Mouse (Mus musculus) kidney, postnatal 4 days (tissue): ENCODE data around the gene Ppm1m.
"Not testable (repeated sequence)": the region's sequence is repeated elsewhere in the genome, so short reads cannot be mapped to it uniquely, and the experiment has no call there.

ENCODE experiments used
- DNase-seq, 2 experiments: peaks; one replicate each; pipeline ENCODE4 v3.0.0; 2021; ENCODE audit warnings: mixed read lengths in 2 of 2

Ppm1m gene

DNA sequence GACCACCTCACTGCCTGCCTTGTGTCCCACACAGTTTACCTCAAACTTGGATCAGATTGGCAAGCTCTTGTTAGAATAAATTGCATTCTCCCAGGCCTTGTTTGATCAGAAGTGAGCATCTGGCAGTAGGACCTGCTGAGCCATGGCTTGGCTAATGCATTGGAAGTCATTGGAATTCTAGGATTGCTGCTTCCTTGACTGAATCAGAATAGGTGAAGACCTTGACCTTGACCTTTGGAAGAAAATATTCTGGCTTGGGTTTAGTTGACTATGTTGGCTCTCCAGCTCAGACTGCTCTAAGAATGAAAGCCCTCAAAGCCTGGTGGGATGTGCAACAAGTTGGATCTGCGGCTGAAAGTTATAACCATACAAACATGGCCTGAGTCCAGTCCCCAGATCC, 8.2 kb downstream of the Ppm1m start:
- DNase-seq = no peak

DNA sequence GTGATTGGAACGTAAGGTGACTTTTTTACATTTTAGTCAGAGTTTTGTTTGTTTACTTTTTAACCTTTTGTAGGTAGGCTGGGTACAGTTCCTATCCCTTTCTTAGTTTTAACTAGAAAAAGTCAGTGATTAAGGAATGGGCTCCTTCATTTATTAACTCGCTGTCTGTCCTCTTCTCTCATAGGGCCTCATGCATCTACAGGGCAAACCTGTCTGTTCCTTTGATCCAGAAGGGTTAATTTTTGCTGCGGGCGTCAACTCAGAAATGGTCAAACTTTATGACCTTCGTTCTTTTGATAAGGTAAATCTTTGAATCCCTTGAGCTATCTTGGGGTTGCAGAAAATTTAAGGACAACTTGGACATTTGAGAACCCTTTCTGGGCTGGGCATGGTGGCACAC, 15.6 kb downstream of the Ppm1m start:
- no peak for DNase-seq

DNA sequence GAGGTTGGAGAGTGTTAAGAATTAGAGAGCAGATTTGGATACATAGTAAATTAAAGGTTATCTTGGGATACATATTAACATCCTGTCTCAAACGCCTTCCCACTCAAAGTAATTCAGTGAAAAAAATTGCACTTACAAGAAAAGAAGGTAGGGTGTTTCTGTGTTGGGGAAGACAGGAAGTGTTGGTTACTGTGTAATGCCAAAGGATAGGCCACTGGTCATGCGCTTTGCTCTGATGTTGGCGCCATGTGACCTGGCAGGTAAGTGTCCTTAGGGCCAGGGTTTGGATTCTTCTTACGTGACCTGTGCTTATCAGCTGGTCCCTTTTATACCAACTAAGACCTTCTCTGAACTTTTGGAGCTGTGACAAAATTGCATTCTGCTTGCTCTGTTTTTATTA, 17.4 kb downstream of the Ppm1m start:
- no peak for DNase-seq

DNA sequence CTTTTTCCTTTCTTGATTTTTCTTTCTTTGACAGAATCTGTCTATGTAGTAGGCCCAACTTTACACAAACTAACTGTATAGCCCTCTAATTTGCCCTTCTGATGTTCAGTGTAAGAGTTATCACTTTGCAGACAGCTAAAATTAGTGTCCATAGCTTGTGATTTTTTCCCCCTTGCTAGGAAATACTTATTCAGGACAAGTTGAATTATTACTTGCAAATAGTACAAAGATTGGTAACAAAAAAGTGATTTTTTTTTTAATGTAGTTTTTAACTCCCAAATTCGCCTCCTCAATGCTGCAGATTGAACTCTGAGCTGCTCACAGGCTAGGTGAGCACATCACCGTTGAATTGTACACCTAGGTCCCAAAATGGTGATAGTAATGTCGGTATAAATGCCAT, 19.6 kb downstream of the Ppm1m start:
- DNase-seq = no peak

DNA sequence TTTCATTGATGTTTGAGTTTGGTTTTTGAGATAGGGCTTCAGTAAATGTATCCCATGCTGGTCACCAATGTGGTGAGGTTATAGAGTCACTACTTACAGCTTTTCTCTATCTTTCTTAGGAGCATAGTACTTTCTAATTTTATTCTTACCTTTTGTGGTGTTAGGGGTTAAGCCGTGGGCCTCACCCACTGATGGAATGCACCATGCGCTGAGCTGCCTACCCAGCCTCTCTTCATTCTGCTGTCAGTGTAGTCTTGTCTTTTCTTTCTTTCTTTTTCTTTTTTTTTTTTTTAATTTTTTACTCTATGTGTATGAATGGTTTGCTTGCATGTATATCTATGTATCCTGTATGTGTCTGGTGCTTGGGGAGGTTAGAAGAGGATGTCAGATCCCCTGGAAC, 20.1 kb downstream of the Ppm1m start:
- no peak for DNase-seq

DNA sequence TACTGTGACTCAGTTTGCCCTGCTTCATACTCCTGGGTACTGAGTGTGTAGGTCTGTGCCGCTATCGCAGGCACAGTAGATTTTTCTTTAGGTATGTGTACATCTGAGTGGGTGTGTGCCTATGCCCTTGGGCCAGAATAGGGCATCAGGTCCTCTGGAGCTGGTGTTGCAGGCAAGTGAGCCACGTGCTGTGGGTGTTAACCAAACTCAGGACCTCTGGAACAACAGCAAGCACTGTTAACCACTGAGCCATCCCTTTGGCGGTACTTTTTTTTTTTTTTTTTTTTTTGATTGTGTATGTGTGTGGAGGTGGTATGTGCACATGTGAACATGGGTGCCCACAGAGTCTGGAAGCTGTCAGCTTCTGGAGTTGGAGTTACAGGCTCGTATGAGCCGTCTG, 21.7 kb downstream of the Ppm1m start:
- DNase-seq = no peak

DNA sequence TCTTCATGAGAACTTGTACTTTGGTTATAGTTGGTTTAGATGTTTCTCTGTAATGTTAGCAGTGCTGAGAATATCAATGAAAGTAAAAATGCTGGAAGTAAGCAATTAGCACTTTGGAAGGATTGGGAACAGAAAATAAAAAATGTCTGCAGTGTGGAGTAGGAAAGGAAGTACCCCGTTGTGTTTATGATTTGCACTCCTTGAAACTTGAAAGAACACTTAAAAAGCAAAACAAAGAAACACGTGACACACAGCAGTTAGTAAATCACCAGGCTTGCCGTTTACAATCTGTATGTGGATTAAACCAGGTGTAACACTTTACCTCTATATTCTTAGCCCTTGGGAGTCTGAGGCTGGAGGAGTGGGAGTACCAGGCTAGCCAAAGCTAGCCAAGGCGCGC, 22.8 kb downstream of the Ppm1m start:
- no peak for DNase-seq

DNA sequence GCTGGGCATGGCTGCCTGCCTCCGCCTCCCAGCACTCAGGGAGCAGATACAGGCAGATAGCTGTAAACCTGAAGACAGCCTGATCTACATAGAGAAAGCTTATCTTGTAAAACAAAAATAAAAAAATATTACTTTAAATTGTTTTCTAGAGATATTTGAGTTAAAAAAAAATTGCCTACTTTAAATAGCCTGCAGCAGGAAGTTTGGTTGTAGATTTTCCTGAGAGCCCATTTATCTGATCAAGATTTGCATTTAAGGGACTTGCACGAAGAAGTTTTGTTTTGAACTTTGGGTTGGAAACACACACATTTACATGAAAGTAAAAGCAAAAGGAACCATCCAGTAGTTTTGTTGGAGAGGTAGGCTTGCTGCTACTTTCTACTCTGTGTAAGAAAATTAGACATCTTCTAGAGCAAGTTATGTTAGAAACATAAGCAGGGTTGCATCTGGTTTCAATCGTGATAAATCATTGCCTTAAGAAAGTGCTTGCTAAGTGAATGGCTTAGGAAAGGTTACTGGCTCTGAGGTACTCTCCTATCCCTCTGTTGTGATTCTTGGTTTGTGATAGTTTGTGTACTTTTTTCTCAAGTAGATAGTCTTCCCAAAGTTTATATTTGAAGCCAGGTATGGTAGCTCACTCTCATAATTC, 23.9 kb downstream of the Ppm1m start:
- DNase-seq = no peak

DNA sequence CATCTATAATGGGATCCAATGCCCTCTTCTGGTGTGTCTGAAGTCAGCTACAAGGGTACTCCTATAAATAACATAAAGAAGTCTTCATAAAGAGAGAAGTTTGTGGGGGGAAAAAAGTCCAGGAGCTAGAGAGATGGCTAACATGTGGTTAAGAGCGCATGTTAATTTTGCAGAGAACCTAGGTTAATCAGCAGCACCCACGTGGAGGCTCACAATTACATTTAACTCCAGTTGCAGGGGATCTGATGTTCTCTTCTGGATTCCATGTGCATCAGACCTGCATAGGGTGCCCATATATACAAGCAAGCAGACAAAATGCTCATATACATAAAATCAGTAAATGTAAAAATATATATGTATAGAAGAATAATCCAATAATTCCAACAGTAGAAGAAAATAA, 26.2 kb downstream of the Ppm1m start:
- DNase-seq = no peak

DNA sequence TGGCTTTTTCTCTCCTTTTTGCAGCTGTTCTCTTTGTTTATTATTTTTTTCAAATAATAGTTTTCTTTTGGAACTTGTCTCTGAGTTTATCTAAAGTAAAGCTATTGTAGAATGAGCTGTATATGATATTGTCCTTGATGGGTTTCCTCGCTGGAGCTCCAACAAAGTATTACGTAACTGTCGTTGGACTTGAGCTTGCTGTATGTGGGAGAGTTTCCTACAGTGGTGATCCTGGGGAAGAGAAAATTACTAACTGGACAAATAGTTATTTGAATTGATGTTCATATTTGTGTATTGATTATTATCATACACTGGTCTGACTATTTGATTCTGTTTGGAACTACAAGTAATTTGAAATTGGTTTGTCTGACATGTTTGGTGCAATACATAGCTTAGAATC, 27.0 kb downstream of the Ppm1m start:
- no peak for DNase-seq

DNA sequence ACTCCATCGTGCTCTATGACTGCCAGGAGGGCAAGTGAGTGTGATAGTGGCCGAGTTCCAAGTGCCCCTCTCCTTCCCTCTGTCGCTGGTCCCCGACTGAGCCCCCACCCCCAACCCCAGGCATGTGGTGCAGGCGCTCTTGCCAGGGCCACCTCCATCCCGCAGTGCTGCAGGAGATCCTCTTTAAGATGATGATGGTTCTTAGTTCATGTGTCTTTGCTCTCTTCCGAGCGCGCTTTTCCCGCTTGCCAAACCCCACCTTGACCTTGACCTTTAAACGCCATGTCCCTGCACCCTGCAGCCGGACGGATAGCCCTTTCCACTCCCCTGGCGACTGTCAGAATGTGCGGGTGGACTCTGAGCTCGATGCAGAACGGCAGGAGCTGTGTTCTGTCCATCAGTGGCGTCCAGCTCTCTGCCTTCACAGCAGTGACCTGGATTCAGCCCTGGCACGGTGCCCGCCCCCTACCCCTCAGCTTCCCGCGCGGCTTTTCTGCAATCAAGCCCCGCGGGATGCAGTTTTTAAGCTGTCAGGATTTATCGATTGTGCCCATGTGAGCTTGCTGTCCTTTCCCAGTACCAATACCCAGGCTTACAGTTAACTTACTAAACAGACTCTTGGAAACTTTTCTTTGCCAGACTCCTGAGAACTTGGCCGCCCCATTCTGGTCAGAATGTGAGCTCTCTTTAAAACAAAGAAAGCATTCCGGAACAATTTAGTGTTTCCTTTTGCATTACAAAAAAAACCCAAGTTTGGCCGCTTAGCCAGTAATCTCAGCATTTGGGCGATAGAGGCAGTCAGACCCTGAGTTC, 28.0 kb downstream of the Ppm1m start:
- peak; percentile 85 to 89 for DNase-seq

DNA sequence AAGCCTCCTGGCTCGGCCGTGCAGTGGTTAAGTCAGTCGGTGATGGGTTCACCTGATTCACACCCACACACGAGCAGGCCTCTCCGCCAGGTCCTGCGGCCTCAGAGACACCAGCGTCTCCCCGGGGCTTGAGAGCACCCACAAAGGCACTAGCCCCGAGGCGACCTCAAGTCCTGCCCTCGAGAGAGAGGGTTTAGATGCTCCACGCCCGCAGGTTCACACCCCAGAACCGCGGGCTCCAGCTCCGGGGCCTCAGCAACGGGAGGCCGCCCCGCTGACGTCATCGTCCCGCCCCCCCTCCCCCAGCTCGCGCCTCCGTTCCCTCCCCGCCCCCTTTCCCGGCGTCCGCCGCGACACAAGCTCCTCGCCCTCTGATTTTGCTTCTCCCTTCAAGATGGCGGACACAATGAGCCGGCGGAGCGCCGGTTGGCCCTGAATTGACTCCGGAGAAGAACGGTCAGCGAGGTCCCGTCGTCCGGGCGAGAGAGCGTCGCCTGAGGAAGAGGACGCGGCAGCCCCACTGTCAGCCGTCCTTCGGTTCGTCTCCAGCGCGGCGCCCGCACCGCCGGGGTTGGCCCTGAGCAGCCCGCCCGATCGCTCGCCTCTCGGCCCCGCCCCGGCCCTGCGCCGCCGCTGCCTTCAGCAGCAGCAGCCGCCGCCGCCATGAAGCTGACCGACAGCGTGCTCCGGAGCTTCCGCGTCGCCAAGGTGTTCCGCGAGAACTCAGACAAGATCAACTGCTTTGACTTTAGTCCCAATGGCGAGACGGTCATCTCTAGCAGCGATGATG, 28.8 kb downstream of the Ppm1m start, which contains the start of gene Wdr82:
Gene Wdr82, plus strand, starts transcription at position 373 of the 790 bp plus-strand sequence.
- peak; percentile 93 to 95 for DNase-seq

DNA sequence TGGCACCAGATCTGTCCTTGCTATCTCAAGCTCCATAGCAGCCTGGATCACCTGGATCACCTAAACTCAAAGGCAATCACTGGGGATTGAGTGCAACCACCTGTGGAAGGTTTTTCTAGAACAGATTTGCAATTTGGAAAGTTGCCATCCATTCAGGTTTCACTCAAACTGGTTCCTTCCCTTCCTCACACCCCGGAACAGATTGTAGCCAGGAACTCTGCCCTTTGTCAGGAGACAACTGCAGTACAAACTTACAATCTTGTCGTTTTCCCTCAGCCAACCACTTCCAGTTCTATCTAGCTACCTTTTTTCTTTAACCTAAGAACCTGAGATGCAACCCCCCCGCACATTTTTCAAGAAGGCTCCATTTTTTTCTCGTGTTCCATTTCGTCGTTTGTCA, 29.6 kb downstream of the Ppm1m start:
- DNase-seq = no peak

DNA sequence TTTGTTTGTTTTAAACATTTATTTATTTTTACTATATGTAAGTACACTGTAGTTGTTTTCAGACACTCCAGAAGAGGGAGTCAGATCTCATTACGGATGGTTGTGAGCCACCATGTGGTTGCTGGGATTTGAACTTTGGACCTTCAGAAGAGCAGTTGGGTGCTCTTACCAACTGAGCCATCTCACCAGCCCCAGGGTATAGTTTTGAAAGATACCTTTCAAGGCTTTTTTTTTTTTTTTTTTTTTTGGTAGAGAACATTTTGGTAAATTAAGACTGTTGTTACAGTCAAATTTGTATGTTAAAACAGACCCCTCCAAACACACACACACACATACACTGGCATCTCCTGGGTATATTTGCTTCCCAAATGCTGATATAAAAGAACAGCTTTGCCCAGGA, 30.5 kb downstream of the Ppm1m start:
- DNase-seq = not testable (repeated sequence)

DNA sequence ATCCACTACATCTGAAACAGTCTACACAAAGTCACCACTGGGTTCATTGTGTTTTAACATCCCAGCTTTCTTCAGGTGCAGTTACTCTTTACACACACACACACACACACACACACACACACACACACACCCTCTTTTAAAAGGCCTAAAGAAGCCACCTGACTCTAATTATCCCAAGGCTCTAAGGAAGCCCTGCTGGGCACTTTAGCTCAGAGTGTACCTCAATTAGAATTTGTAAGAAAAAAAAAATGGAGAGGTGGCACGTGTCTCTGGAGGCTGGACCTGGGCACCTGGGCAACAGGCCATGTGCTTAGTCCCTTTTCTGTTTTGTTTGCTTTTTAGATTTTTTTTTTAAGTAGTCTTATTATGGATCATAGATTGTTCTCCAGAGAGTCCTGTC, 31.8 kb downstream of the Ppm1m start:
- no peak for DNase-seq

DNA sequence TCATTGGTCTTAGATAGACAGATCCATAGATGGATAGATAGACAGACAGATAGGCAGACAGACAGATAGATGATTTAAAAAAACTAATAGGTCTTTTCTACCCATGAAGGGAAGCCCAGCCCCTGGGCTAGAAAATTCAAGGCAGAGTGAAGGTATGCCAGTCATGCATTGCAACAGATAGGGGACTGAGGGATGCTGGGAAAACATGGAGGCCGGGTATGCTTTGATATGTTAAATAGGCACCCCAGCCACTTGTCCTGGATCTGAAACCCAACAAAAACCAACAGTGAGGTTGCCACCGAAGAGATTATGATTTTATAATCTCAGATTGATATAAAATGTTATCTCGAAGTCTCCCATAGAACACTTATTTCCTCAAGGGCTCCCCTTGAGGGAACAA, 32.3 kb downstream of the Ppm1m start:
- no peak for DNase-seq

DNA sequence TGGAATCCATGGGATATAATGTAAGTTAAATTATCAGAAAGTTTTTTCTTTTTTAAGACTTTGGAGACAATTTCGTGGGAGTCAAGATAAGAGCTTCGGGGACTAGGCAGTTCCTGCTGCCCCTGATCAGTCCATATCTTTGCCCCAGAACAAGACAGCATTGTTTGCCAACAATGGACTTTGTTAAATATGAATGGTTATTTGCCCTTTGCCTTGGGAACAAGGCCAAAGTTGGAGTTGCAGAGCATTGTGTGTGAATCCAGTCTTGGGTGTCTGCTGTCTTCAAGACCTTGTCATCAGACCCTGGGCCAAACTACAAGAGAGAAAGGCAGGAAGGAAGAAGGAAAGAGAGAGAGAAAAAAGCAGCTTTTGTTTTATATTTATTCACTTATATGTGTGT, 32.8 kb downstream of the Ppm1m start:
- no peak for DNase-seq

DNA sequence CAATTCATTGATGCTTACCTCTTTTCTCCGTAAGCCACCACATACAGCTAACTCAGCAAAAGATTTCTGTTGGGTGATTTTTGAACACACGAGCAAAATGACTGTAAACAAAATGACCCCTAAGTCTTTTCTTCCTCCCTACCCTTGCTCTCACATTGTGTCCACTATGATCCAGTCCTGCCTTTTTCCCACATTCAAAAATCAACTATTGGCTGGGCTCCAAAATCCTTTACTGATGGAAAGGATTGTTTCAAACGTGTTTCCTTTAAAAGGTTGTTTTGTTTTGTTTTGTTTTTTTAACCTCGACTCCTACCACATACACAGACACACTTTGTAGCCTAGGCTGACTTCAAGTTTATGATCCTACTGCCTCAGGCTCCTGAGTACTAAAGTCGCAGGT, 39.1 kb downstream of the Ppm1m start:
- DNase-seq = no peak

DNA sequence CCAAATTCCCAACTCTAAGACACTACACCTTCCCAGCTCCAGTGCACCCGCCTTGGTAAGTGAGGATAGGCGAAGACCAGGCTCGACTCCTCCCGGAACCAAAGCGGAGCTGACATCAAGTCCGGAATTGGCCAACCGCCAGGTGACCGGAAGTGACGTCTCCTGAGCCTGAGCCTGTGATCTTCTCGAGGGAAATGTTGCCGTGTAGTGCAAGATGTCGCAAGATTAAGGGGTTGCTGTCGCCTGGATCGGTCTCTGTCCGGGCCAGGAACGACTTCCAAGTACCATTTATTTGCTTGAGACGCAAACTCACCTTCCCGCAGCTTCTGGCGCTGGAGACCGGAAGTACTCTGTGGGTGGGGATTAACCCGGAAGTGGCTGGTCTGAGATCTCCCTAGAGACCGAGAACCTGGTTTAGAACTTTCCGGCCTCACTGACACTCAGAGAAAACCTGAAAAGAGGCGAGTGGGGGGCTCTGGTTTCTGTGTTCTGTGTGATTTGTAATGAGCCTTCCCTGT, 39.7 kb downstream of the Ppm1m start:
- DNase-seq = peak; percentile 99

DNA sequence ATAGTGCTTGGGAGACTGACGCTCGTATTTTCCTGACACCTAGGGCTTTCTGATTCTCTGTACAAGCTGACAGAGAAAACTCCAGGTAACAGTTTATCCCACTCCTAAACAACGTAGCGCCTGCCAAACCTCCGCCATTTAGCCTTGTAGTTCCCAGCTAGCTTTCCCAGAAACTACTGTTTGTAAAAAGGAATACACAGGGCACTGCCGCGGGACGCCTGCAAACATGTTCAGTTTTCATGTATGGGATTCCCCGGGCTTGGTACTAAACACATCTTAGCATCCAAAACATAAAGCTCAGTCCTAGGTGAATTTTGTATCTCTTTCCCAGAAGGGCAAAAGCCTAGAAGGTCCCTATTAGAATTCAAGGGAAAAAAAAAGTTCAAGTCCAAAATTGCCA, 40.3 kb downstream of the Ppm1m start:
- DNase-seq = no peak

DNA sequence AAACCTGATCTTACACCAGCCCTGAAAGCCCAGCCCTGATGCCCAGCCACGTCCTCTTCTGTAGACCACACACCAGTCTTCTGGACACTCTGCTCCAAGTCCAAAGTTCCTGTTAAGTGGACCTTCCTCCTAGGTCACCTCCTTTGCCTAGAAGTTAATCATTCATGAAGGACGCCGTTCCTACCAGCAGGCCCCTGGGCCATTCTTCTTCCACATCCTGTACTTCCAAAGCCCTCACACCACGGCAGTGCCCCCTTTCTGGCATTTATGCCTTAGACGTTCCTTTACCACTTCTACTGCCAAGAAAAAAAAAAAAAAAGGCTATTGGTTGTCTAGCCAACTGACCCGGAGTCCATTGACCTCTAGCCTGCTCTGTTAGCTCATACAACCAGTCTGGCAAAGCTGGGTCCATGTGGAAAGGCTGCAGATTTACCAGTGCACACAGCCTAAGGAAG, 41.5 kb downstream of the Ppm1m start, which contains the start of gene Glyctk:
Gene Glyctk, minus strand, starts transcription at position 102 of the 455 bp plus-strand sequence.
- peak; percentile 28 to 56 for DNase-seq

DNA sequence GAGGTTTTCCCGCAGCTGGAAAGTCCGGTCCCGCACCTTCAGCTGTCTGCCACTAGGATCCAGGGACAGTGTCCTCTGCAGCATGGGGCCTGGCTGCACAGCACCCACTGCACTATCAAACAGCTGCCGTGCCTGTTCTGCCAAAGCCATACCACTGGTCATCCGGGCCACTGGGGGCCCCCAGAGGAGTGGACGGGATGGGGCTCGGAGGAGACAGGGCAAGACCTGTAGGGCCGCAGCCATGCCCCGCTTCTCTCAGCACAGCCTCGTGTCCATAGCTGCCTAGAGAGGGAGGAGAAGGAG, 42.0 kb downstream of the Ppm1m start:
- peak in 1 of 2 experiments; percentile 30 for DNase-seq

DNA sequence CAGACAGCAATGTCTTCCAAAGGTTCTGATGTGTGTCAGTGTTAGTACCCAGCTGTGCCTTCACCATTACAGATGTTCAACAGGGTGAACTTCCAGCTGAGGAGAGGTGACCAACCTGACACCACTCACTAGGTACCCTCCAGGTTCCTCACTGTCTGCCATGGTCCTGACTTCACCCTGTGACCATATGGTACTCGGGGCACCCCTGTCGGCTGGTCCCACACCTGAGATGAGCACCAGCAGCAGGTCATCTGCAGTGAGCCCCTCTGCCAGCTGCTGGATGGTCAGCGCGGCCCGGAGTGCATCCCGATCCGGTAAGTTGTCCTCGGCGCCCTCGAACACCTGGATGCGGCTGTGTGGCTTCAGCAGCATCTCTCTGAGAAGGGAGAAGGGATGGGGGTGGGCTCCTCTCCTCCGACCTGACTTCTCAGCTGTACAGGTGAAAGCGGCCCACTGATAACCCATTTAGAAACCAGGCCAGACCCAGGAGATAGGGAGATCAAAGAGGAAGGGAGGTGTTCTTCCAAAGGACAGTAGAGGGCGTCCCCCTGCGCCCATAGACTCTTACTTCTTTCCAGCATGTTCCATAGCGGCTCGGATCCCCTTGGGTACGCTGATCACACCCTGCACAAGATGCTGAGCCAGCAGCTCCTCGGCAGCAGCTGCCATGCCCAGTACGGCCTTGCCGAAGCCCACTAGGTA, 42.5 kb downstream of the Ppm1m start:
- DNase-seq = peak in 1 of 2 experiments; percentile 37
